Mouse (Mus musculus) heart, embryonic 11.5 days (tissue): Measurements from ENCODE around the gene Ltc4s. TPM values are rescaled to one million over a fixed set of nuclear protein-coding genes. Genes with fewer than 3 reads are reported as not detected.

ENCODE experiments used
- ATAC-seq: fragments of 200-750 bp; cut with Nextera tagmentation; replicated peaks from 2 replicates; pipeline ENCODE4 v1.8.0; 2017; ENCODE audit warnings: moderate library complexity; ENCODE audit not compliant: insufficient number of reproducible peaks, low FRiP score, low TSS enrichment
- H3K27ac ChIP-seq: fragments of 300-500 bp; sonication (generic); 2 replicates; pipeline ENCODE4 v1.5.1; 2014; ENCODE audit warnings: mild to moderate bottlenecking, low read depth, low read length
- H3K27me3 ChIP-seq: fragments of 300-500 bp; sonication (generic); 2 replicates; pipeline ENCODE4 v1.6.1; 2014; ENCODE audit warnings: mild to moderate bottlenecking, low read length, mixed read lengths; ENCODE audit not compliant: control insufficient read depth, insufficient read depth
- H3K36me3 ChIP-seq: fragments of 300-500 bp; sonication (generic); 2 replicates; pipeline ENCODE4 v1.6.1; 2014; ENCODE audit warnings: mild to moderate bottlenecking, low read length, moderate library complexity, mixed read lengths; ENCODE audit not compliant: control insufficient read depth, insufficient read depth
- H3K4me1 ChIP-seq: fragments of 300-500 bp; sonication (generic); 2 replicates; pipeline ENCODE4 v1.6.1; 2014; ENCODE audit warnings: low read length; ENCODE audit not compliant: control insufficient read depth, insufficient read depth
- H3K4me2 ChIP-seq: fragments of 300-500 bp; sonication (generic); 2 replicates; pipeline ENCODE4 v1.6.1; 2014; ENCODE audit warnings: mild to moderate bottlenecking, moderate library complexity
- H3K4me3 ChIP-seq: fragments of 300-500 bp; sonication (generic); 2 replicates; pipeline ENCODE4 v1.5.1; 2014; ENCODE audit warnings: low read depth, low read length
- H3K9ac ChIP-seq: fragments of 300-500 bp; sonication (generic); 2 replicates; pipeline ENCODE4 v1.6.1; 2014; ENCODE audit warnings: mild to moderate bottlenecking, low read depth, low read length, moderate library complexity
- H3K9me3 ChIP-seq: fragments of 300-500 bp; sonication (generic); replicated peaks from 2 replicates; pipeline ENCODE4 v1.6.1; 2016; ENCODE audit warnings: low read length; ENCODE audit not compliant: control insufficient read depth
- WGBS: fragments of 180-500 bp; shearing (Covaris S2); extraction: QIAGEN DNeasy Blood & Tissue Kit; methylation state at CpG from one replicate; pipeline ENCODE4 v1.1.7; 2014; ENCODE audit not compliant: insufficient replicate concordance; 5-methylcytosine and 5-hydroxymethylcytosine counted together
- polyA plus RNA-seq: library from polyadenylated mRNA; unstranded; fragments of >200 nt; fragmentation: Nextera tagmentation; extraction: Ambion mirVana; gene quantifications from 2 replicates; pipeline ENCODE4 v1.2.1, GENCODE M21; 2014

Ltc4s gene
- polyA plus RNA-seq, 1 experiment from 2014 or later: 0.74 TPM

- Histone ChIP-seq H3K27ac (no peak overlapping the region), H3K27me3 (peaks cover 20% of the 10 kb centered on the region), H3K9ac (no peak overlapping the region), H3K36me3 (no peaks in the 10 kb centered on the region), H3K4me1 (peaks cover 17% of the 10 kb centered on the region), H3K9me3 (no peaks in the 10 kb centered on the region), H3K4me2 (no peak overlapping the region), H3K4me3 (no peak overlapping the region)
- ATAC-seq: no peak
- 65% methylated on average over 7 of the region's 7 CpGs for WGBS
These were observed 2.0 kb upstream of the Ltc4s start for GRCm38 (mm10) chr11:50240235-50240911.

GRCm38 (mm10) chr11:50238821-50239791 lies 690 bp upstream of the Ltc4s start:
- Histone ChIP-seq H3K27me3 (peaks cover 22% of the 10 kb centered on the region), H3K36me3 (0 out of 2 replicates have a peak, but pooled peaks cover 6% of the 10 kb centered on the region), H3K4me1 (peaks cover 17% of the 10 kb centered on the region), H3K27ac (no peak overlapping the region), H3K9ac (no peak overlapping the region), H3K9me3 (no peaks in the 10 kb centered on the region), H3K4me3 (no peak overlapping the region), H3K4me2 (no peak overlapping the region)
- WGBS: 89% methylated on average over 9 of the region's 9 CpGs
- ATAC-seq: no peak

DNA sequence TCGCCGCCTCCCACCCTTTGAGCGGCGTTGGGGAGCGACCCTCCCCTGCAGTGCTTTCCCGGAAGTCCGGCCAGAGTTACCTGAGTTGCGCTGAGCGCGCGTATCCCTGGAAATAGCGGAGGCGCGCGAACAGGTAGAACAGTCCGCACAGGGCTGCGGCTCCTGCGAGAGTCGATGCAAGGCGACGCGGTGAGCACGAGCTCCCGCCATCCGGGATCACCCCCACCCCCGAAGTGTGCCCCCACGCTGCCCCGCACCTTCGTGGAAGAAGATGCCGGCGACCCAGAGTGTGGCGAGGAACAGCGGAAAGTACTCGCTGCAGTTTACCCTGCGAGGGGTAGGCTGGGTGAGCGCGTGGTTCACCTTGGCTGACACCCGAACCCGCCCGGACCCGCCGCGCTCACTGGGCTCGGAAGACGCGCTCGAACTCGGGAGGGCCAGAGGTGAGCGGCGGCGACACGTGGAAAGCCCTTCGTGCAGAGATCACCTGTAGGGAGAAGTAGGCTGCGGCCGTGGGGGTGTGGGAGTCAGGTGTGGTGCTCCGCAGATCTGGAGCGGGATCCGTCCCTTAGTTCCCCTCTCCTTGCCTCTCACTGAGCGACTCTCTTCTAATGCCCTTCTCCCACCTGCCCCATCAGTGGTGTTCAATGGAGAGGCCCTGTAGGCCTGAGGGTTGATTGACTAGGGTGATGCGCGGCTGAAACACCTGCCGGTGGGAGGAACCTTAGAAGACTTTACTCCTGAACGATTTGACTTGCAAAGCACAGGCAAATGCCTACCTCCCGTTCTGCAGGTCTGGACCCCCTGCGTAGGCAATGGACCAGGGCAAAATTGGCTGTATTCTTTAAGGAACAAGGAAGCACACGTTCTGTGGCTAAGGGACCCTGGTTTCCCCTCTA lies 1.2 kb downstream of the Ltc4s start:
- Histone ChIP-seq H3K9ac (peak overlapping the region; percentile 58), H3K9me3 (no peaks in the 10 kb centered on the region), H3K4me1 (peaks cover 17% of the 10 kb centered on the region), H3K4me3 (peak overlapping the region; percentile 68), H3K27ac (no peak overlapping the region), H3K27me3 (peaks cover 24% of the 10 kb centered on the region), H3K36me3 (peaks cover 17% of the 10 kb centered on the region), H3K4me2 (peak overlapping the region; percentile 94)
- 0 out of 2 replicates have a peak, but pooled peaks have one; percentile 8 for ATAC-seq
- 2% methylated on average over 65 of the region's 66 CpGs for WGBS

DNA sequence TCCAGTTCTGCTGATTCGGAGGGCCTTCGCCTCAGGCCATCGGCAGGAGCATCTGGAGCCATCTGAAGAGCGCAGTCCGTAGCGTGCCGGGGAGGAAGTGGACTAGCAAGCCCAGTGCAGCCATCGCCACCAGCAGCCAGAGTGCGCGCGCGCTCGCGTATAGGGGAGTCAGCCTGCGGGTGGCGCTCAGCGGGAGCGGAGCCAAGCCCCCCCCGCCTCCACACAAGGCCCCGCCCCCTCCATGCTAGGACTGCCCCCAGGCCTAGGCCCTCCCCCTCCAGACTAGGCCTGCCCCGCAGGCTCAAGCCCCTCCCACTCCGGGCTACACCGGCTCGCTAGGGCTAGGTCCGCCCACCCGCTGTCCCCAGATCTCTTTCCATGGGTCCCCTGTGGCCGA lies 1.9 kb downstream of the Ltc4s start:
- H3K9me3 ChIP-seq: no peaks in the 10 kb centered on the region
- WGBS: 0% methylated on average over 26 of the region's 27 CpGs
- H3K4me3 ChIP-seq: peak overlapping the region; percentile 68
- H3K27me3 ChIP-seq: peaks cover 24% of the 10 kb centered on the region
- peaks cover 17% of the 10 kb centered on the region for H3K4me1 ChIP-seq
- ATAC-seq: peak; percentile 91
- H3K9ac ChIP-seq: peak overlapping the region; percentile 65
- H3K36me3 ChIP-seq: peaks cover 17% of the 10 kb centered on the region
- no peak overlapping the region for H3K27ac ChIP-seq
- peak overlapping the region; percentile 94 for H3K4me2 ChIP-seq

GRCm38 (mm10) chr11:50234606-50235005 lies 3.8 kb downstream of the Ltc4s start:
- Histone ChIP-seq H3K4me1 (peaks cover 20% of the 10 kb centered on the region), H3K27ac (no peak overlapping the region), H3K36me3 (peaks cover 17% of the 10 kb centered on the region), H3K9me3 (no peaks in the 10 kb centered on the region), H3K27me3 (peaks cover 31% of the 10 kb centered on the region), H3K9ac (no peak overlapping the region), H3K4me3 (no peak overlapping the region), H3K4me2 (no peak overlapping the region)
- WGBS: 90% methylated on average over 25 of the region's 25 CpGs
- no peak for ATAC-seq

DNA sequence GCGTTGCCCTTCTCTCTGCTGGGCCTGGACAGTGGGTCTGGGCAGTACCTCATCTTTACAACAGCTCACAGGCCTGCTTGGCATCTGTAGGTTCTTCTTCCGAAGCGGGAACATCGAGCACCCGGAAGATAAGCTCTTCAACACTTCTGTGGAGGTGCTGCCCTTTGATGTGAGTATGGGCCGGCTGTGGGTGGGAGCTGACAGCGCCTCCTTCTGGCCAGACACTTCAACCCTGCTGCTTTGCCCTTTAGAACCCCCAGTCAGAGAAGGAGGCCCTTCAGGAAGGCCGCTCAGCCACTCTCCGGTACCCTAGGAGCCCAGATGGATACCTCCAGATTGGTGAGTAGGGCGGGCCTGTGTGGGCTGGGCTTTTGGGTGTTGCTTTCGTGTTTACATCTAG lies 4.4 kb downstream of the Ltc4s start:
- Histone ChIP-seq H3K4me1 (peaks cover 20% of the 10 kb centered on the region), H3K27ac (no peak overlapping the region), H3K36me3 (peaks cover 17% of the 10 kb centered on the region), H3K9me3 (no peaks in the 10 kb centered on the region), H3K4me2 (no peak overlapping the region), H3K9ac (no peak overlapping the region), H3K27me3 (peaks cover 30% of the 10 kb centered on the region), H3K4me3 (no peak overlapping the region)
- WGBS: 75% methylated on average over 11 of the region's 11 CpGs
- no peak for ATAC-seq

DNA sequence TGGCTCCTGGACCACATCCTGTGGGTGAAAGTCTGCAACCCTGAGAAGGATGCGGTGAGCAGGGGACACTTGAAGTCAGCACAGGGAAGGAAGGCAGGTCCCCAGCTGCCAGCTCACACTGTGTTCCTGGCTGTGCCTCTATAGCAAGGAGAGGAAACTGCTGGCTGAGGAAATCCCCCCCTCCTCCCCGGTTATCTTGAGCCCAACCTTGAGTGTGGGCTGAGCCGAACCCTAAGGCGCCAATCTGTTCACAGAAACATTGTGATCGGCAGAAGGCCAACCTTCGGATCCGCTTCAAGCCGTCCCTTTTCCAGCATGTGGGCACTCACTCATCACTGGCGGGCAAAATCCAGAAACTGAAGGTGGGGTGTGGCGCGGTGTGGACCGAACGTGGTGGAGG lies 5.4 kb downstream of the Ltc4s start:
- Histone ChIP-seq H3K4me3 (no peak overlapping the region), H3K4me1 (peaks cover 21% of the 10 kb centered on the region), H3K4me2 (no peak overlapping the region), H3K27ac (no peak overlapping the region), H3K27me3 (peaks cover 29% of the 10 kb centered on the region), H3K9me3 (no peaks in the 10 kb centered on the region), H3K9ac (no peak overlapping the region), H3K36me3 (peaks cover 17% of the 10 kb centered on the region)
- ATAC-seq: no peak
- WGBS: 93% methylated on average over 13 of the region's 13 CpGs

GRCm38 (mm10) chr11:50231411-50231810 lies 7.0 kb downstream of the Ltc4s start:
- Histone ChIP-seq H3K4me2 (peak overlapping the region; percentile 80), H3K9me3 (no peaks in the 10 kb centered on the region), H3K27me3 (peaks cover 17% of the 10 kb centered on the region), H3K36me3 (peaks cover 17% of the 10 kb centered on the region), H3K27ac (no peak overlapping the region), H3K4me3 (peak overlapping the region; percentile 37; the same call in 1 of the 2 replicates), H3K9ac (no peak overlapping the region), H3K4me1 (peaks cover 15% of the 10 kb centered on the region)
- no peak for ATAC-seq
- WGBS: 26% methylated on average over 8 of the region's 8 CpGs
